Mouse (Mus musculus) heart, adult 2 months (tissue): ENCODE results near the gene Neurog1.

ENCODE experiments used
- CTCF ChIP-seq: fragments of 200-600 bp; IDR thresholded peaks from 2 replicates; pipeline ENCODE4 v1.8.1; 2022; ENCODE audit warnings: antibody characterized with exemption, mild to moderate bottlenecking, moderate library complexity
- POLR2A ChIP-seq: fragments of 200-500 bp; IDR thresholded peaks from 2 replicates; pipeline ENCODE4 v1.6.1; 2011; ENCODE audit warnings: mild to moderate bottlenecking, low read depth, low read length, control low read depth; ENCODE audit not compliant: insufficient read depth

GRCm38 (mm10) chr13:56219254-56219653 is 32.7 kb downstream of the Neurog1 start:
- TF ChIP-seq POLR2A (no peak), CTCF (no peak)
